Mouse (Mus musculus) T-helper 17 cell (primary cell): ENCODE data around the gene Pla2g4f.

Experiments used
- in situ Hi-C, 2 experiments: fragments of 300-600 bp; cut with MboI, MseI; formaldehyde crosslinking; loops; 1 replicate in 1 of 2; 2 replicates in 1 of 2; pipeline ENCODE4 v1.15.1; 2025; ENCODE audit warnings: high pct_unique_total_duplicates in 2 of 2

Gene Pla2g4f

DNA sequence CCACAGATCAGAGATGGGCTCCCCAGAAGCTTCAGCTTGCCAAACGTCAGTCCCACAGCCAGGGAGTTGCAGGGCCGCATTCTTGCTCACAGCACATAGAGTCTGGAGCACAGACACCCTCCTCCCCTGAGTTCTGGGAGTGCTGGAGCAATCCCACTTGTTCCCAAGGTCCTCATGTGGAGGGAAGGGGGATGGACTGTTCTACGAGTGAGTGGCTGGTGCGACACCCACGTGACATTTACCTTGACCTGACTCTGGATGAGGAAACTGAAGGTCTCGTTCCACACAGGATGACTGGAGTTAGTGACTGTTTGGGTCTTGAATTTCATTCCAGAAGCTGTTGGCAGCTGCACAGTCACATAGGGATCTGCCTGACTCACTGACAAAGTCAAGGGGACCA lies 30.4 kb downstream of the Pla2g4f start:
- in situ Hi-C loops, result loop anchor here in 1 of 2 experiments (10.0 kb wide), 1 partner anchor 99 kb away; no protein-coding TSS in a partner anchor

DNA sequence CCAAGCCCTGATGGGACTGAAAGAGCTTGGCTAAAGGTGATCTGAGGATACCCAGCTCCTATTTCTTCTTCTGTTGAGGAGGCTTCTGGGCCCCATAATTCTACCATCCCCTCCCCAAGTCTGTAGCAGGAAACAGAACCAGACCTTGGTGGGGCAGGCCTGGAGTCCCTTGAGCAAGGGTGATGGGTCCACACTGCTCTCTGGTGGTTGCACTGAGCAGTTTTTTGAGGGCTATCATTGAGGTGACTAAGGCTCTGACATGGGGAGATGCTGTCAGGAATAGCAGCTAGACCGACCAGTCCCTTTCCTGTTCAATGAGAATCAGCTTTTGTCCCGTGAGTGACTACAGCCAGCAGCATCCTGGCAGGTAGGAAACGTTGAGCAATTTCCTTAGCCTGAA lies 32.7 kb downstream of the Pla2g4f start:
- in situ Hi-C loops, result loop anchor here in 1 of 2 experiments (10.0 kb wide), 1 partner anchor 96 kb away; no protein-coding TSS in a partner anchor

- in situ Hi-C loops, result loop anchor here in 1 of 2 experiments (10.0 kb wide), 1 partner anchor 95 kb away; no protein-coding TSS in a partner anchor
Observed at GRCm38 (mm10) chr2:120279961-120280360, 34.0 kb downstream of the Pla2g4f start.

- in situ Hi-C loops, result no loop called here
Observed at GRCm38 (mm10) chr2:120276951-120277350, 37.0 kb downstream of the Pla2g4f start.

GRCm38 (mm10) chr2:120268635-120269034 lies 45.3 kb downstream of the Pla2g4f start:
- in situ Hi-C loops, result loop anchor here in 1 of 2 experiments (5.0 kb wide), 1 partner anchor 206 kb away; no protein-coding TSS in a partner anchor

DNA sequence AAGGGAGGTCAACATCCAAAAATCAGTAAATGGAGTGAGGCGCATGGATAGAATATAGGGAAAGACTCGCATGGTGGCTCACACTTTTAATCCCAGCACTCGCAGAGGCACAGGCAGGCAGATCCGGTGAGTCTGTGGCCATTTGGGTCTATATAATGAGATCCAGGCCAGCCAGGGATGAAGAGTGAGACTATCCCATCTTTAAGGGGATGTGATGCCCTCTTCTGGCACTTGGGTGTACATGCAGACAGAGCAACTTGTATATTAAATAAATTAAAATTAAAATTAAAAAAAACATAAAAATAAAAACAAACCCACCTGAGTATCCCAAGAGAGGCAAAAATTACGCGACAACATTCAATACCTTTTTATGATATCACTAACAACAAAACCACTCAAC lies 48.4 kb downstream of the Pla2g4f start:
- in situ Hi-C loops, result loop anchor here in 1 of 2 experiments (5.0 kb wide), 1 partner anchor 203 kb away; no protein-coding TSS in a partner anchor

DNA sequence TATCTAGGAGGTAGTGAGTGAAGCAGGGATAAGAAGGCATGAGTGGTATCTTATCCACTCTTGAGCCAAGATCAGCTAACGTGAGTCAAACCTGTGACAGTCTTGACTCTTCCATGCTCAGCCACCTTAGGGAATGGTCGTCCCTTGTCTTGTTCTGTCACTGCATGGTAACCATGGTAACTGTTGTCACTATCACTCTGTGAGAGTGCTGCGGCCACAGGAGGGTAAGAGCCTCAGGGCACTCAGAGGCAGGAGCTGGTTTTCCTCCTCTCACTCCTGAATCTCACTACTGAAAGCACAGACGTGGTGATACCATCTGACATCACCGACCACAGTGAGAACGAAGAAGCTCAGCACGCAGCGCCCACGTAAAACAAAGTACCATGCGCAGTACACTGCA lies 49.1 kb downstream of the Pla2g4f start:
- in situ Hi-C loops, result loop anchor here in 1 of 2 experiments (5.0 kb wide), 1 partner anchor 203 kb away; no protein-coding TSS in a partner anchor

- in situ Hi-C loops, result no loop called here
Observed at GRCm38 (mm10) chr2:120262876-120263275, 51.1 kb downstream of the Pla2g4f start.

DNA sequence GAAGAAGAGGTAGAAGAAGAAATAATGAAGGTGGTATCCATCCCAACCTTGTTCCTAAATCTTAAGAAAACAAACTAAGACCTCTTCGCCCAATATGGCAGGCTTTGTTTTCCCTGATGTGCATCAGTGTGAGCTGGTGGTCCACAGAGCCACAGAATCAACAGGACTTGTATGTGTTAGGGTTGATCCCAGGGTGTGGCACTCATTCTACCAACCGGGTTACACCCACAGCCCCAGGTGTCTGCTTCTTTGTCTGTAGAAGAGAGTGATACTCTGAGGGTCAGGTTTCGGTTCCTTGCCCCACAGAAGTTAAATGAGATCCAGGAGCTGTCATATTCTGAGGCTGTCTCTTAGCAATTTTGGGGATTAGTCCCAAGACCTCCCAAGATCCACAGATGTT lies 52.6 kb downstream of the Pla2g4f start:
- in situ Hi-C loops, result no loop called here

DNA sequence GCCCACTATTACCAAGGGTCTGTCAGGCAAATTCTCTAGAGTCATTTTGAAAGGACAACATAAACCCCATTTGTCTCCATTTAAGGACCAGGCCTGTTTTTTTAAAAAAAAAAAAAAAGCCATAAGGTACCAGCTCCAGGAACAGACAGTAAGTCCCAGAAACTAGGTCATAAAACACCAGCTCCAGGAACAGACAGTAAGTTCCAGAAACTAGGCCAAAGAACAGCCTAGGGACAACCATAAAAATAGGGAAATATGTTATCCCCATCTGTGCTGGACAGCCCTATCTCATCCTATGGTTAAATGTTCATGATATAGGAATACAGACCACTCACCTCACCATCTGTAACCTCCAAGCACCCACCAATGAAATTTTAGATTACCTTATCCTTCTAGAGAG lies 57.7 kb downstream of the Pla2g4f start:
- in situ Hi-C loops, result loop anchor here in 1 of 2 experiments (10.0 kb wide), 1 partner anchor 1981 kb away; no protein-coding TSS in a partner anchor

DNA sequence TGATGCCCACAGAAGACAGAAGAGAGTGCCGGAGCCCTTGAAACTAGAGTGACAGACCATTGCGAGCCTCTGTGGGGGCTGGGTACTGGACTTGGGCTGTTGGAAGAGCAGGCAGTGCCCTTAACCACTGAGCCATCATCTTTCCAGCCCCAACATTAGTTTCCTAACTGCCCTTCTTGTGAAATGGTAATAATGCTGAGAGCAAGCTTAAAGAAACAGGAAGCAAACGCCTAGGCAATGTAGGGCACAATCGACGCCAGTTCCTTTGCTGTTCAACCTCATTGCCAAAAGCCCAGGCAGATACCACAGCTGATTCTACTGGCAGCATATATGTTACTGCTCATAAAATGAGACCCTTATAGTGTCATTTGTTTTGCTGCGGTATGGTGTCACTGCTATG lies 61.3 kb downstream of the Pla2g4f start:
- in situ Hi-C loops, result loop anchor here in 1 of 2 experiments (5.0 to 10.0 kb wide), 2 partner anchors 65 to 1978 kb away; no protein-coding TSS in a partner anchor
